Mouse (Mus musculus) CD4-positive, CD25-positive, alpha-beta regulatory T cell, adult 9 weeks (primary cell): Measurements from ENCODE around the gene Gm21822. TPM values are rescaled to one million over a fixed set of nuclear protein-coding genes. Genes with fewer than 3 reads are reported as not detected.

Experiments used
- polyA plus RNA-seq: library from polyadenylated mRNA; unstranded; fragments of 100-300 nt; shearing (Covaris generic); gene quantifications from one replicate; pipeline ENCODE4 v1.2.1, GENCODE M21; 2017

The Gm21822 gene
- not detected for polyA plus RNA-seq

GRCm38 (mm10) chrY:18654182-18654581, at the start of gene Gm21822:
Gene Gm21822 (plus strand): TSS chrY:18654482.

